Mouse (Mus musculus) c-Kit-positive CD71-positive TER-119-positive erythroid progenitor cells, embryonic 14.5 days (primary cell): ENCODE results near the gene Mboat1.

Experiments used
- DNase-seq: peaks from one replicate; pipeline ENCODE4 v3.0.0-alpha.2; 2013; ENCODE audit warnings: low spot score

Gene Mboat1

GRCm38 (mm10) chr13:30136243-30136922 is at the start of gene Mboat1:
Gene Mboat1, plus strand, starts transcription at chr13:30136489.
- peak; percentile 32 for DNase-seq

- peak; percentile 6 for DNase-seq
These were observed 43.2 kb upstream of the Mboat1 start for GRCm38 (mm10) chr13:30093086-30093485.

- no peak for DNase-seq
These were observed 40.4 kb upstream of the Mboat1 start for GRCm38 (mm10) chr13:30095851-30096250.

- no peak for DNase-seq
These were observed 39.8 kb upstream of the Mboat1 start for GRCm38 (mm10) chr13:30096536-30096935.

GRCm38 (mm10) chr13:30109001-30109600 is 27.2 kb upstream of the Mboat1 start:
- no peak for DNase-seq

DNA sequence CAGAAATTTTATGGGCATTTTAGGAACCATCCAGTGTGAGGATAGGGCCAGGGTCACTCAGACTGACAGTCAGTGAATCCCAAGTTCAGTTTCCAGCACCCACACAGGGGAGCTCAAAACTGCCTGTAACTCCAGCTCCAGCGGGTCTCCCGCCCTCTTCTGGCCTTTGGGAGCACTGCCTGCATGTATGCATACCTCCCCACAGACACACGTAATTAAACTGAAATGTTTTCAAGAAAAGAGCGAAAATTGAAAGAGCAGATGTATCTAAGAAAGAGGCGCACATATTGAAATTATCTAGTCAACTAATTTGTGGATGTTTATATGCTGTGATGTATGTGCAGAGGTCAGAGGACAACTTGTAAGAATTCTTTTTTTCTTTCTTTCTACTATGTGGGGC is 20.5 kb upstream of the Mboat1 start:
- DNase-seq: no peak

- DNase-seq: no peak
These were observed 787 bp downstream of the Mboat1 start for GRCm38 (mm10) chr13:30136923-30137629.

- no peak for DNase-seq
These were observed 1.7 kb downstream of the Mboat1 start for GRCm38 (mm10) chr13:30137951-30138350.

DNA sequence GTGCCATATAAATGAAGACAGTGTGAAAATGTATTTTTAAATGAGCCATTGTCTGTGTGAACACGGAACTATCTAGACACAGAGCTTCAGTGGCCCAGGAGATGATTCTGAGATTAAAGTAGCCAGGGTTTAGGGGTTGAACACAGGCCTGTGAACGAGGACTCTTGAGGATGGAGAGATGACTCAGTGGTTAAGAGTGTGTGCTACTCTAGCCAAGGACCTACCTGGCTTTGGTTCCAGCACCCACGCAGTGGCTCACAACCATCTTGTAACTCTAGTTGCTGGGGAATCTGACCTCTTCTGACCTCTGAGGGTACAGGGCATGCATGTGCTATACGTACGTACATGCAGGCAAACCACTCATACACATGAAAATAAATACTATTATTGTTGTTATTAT is 3.9 kb downstream of the Mboat1 start:
- no peak for DNase-seq

DNA sequence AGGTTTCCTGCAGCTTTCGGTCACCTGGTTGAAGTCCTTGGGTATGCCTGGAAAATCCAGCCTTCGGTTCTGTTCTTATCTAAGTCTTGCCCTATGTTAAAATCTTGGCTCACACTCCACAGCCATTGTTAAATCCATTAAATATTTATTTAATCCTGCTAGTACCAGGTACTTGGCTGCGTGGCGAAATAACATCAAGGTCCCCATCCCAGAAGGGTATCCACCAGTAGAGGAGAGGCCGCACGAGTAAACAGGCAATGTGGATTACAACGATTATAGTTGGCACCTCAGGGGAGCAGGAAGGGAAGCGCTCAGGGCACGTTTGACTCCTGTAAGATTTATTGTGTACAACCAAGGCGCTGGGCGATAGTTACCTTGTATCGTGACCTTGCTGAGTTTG is 4.4 kb downstream of the Mboat1 start:
- DNase-seq: no peak

GRCm38 (mm10) chr13:30141996-30142395 is 5.7 kb downstream of the Mboat1 start:
- DNase-seq: no peak

- DNase-seq: no peak
These were observed 10.2 kb downstream of the Mboat1 start for GRCm38 (mm10) chr13:30146468-30146867.

GRCm38 (mm10) chr13:30154264-30154663 is 18.0 kb downstream of the Mboat1 start:
- no peak for DNase-seq

GRCm38 (mm10) chr13:30159626-30160025 is 23.3 kb downstream of the Mboat1 start:
- DNase-seq: no peak

GRCm38 (mm10) chr13:30163521-30163920 is 27.2 kb downstream of the Mboat1 start:
- DNase-seq: no peak

- DNase-seq: no peak
These were observed 30.1 kb downstream of the Mboat1 start for GRCm38 (mm10) chr13:30166138-30167090.

- DNase-seq: no peak
These were observed 31.2 kb downstream of the Mboat1 start for GRCm38 (mm10) chr13:30167499-30167898.

- no peak for DNase-seq
These were observed 32.5 kb downstream of the Mboat1 start for GRCm38 (mm10) chr13:30168803-30169202.

DNA sequence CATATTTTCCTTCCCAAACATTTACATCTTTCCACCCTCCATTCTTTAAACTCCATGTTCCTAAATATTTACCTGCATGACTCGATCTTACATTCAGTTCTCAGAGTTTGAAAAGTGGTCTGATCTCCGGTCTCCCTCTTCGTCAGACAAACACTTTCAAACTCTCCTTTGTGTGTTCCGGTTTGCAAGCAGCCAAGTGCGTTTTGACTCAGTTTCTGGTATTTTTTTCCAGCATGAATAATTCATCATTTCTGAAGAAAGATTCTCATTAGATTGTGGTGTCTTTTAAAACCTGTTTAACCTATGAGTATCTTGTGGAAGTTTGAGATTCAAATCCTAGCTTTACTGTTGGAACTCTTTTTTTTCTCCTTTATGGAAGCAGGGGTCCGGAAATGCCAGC is 33.8 kb downstream of the Mboat1 start:
- no peak for DNase-seq

- no peak for DNase-seq
These were observed 38.3 kb downstream of the Mboat1 start for GRCm38 (mm10) chr13:30174586-30174985.

GRCm38 (mm10) chr13:30177356-30177755 is 41.1 kb downstream of the Mboat1 start:
- DNase-seq: no peak

GRCm38 (mm10) chr13:30185549-30185948 is 49.3 kb downstream of the Mboat1 start:
- DNase-seq: no peak
